Mouse (Mus musculus) heart, adult 2 months (tissue): ENCODE measurements around the gene Ociad1.

ENCODE experiments used
- CTCF ChIP-seq: fragments of 200-600 bp; IDR thresholded peaks from 2 replicates; pipeline ENCODE4 v1.8.1; 2022; ENCODE audit warnings: antibody characterized with exemption, mild to moderate bottlenecking, moderate library complexity
- EP300 ChIP-seq: fragments of 200-500 bp; IDR thresholded peaks from 2 replicates; pipeline ENCODE4 v1.6.1; 2011; ENCODE audit warnings: low read depth, low read length, control low read depth; ENCODE audit not compliant: insufficient read depth
- POLR2A ChIP-seq: fragments of 200-500 bp; IDR thresholded peaks from 2 replicates; pipeline ENCODE4 v1.6.1; 2011; ENCODE audit warnings: mild to moderate bottlenecking, low read depth, low read length, control low read depth; ENCODE audit not compliant: insufficient read depth

- TF ChIP-seq CTCF, result no peak
- TF ChIP-seq EP300, result no peak
- TF ChIP-seq POLR2A, result no peak
Observed at GRCm38 (mm10) chr5:73252739-73253138, 39.8 kb upstream of the Ociad1 start.
